Mouse (Mus musculus): ENCODE data around the gene Aoc1. TPM values are rescaled to one million over a fixed set of nuclear protein-coding genes. Genes with fewer than 3 reads are reported as not detected.
"Not testable (repeated sequence)": the region's sequence is repeated elsewhere in the genome, so short reads cannot be mapped to it uniquely, and the experiment has no call there.

The Aoc1 gene
- polyA plus RNA-seq, 1 experiment from 2014 or later: 21.4 TPM

- H3K36me3 ChIP-seq: no peaks in the 10 kb centered on the region
- no peaks in the 10 kb centered on the region for H3K27me3 ChIP-seq (replicated peaks)
- no peaks in the 10 kb centered on the region for H3K9me3 ChIP-seq
- 0 out of 2 replicates have a peak, but pooled peaks cover 11% of the 10 kb centered on the region for H3K4me1 ChIP-seq (replicated peaks)
- no peak overlapping the region for H3K9ac ChIP-seq
- H3K4me3 ChIP-seq (replicated peaks): no peak overlapping the region
- H3K4me2 ChIP-seq (replicated peaks): no peak overlapping the region
- 75% methylated on average over 7 of the region's 7 CpGs for WGBS
- ATAC-seq: no peak
- no peak overlapping the region for H3K27ac ChIP-seq
Measured at GRCm38 (mm10) chr6:48863488-48863887, 9.2 kb upstream of the Aoc1 start.

GRCm38 (mm10) chr6:48864181-48864580, 8.5 kb upstream of the Aoc1 start:
- peak overlapping the region; percentile 79; the same call in 1 of the 2 replicates for H3K27ac ChIP-seq
- H3K4me2 ChIP-seq (replicated peaks): no peak overlapping the region
- H3K27me3 ChIP-seq (replicated peaks): no peaks in the 10 kb centered on the region
- no peak overlapping the region for H3K9ac ChIP-seq
- H3K36me3 ChIP-seq: no peaks in the 10 kb centered on the region
- 32% methylated on average over 3 of the region's 3 CpGs for WGBS
- H3K9me3 ChIP-seq: no peaks in the 10 kb centered on the region
- no peak overlapping the region for H3K4me3 ChIP-seq (replicated peaks)
- ATAC-seq: peak; percentile 3; the same call in 1 of the 2 replicates
- 0 out of 2 replicates have a peak, but pooled peaks cover 11% of the 10 kb centered on the region for H3K4me1 ChIP-seq (replicated peaks)

GRCm38 (mm10) chr6:48864723-48865122, 8.0 kb upstream of the Aoc1 start:
- peak overlapping the region; percentile 79 for H3K27ac ChIP-seq
- H3K36me3 ChIP-seq: no peaks in the 10 kb centered on the region
- H3K27me3 ChIP-seq (replicated peaks): no peaks in the 10 kb centered on the region
- peak; percentile 89 for ATAC-seq
- H3K9me3 ChIP-seq: no peaks in the 10 kb centered on the region
- H3K4me2 ChIP-seq (replicated peaks): no peak overlapping the region; the same call in 1 of the 2 replicates
- H3K9ac ChIP-seq: no peak overlapping the region
- H3K4me1 ChIP-seq (replicated peaks): 0 out of 2 replicates have a peak, but pooled peaks cover 11% of the 10 kb centered on the region
- no peak overlapping the region for H3K4me3 ChIP-seq (replicated peaks)
- 28% methylated on average over 3 of the region's 3 CpGs for WGBS

DNA sequence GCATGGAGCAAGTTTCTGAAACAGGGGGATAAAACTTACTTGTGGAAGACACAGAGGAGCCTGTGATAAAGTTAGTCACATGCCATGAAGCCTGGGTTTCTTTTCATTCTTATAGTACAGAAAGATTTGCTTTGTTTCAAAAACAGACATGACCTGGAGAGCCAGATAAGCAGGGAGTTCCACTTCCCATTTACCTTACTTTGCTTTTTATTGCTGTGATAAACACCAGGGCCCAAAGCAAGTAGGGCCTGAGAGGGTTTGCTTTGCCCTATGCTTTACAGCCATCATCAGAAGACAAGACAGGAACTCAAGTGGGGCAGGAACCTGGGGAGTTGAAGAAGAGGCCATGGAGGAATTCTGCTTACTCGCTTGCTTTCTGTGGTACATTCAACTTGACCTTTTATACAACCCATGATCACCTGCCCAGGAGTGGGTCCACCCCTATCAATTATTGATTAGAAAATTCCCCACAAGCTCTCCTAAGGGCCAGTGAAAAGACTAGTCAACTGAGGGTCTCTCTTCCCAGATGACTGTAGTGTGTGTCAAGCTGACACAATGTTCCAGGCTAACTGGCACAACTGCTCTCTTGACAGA, 7.4 kb upstream of the Aoc1 start:
- Histone ChIP-seq H3K36me3 (no peaks in the 10 kb centered on the region), H3K27ac (peak overlapping the region; percentile 79), H3K4me2 (replicated peaks) (no peak overlapping the region; the same call in 1 of the 2 replicates), H3K27me3 (replicated peaks) (no peaks in the 10 kb centered on the region), H3K4me1 (replicated peaks) (0 out of 2 replicates have a peak, but pooled peaks cover 11% of the 10 kb centered on the region), H3K4me3 (replicated peaks) (no peak overlapping the region), H3K9ac (no peak overlapping the region), H3K9me3 (no peaks in the 10 kb centered on the region)
- ATAC-seq: peak; percentile 68
- WGBS: 58% methylated on average over 1 of the region's 1 CpGs

- H3K9me3 ChIP-seq; H3K27me3 ChIP-seq (replicated peaks); H3K9ac ChIP-seq; ATAC-seq; H3K36me3 ChIP-seq; H3K27ac ChIP-seq; H3K4me2 ChIP-seq (replicated peaks); H3K4me3 ChIP-seq (replicated peaks): not testable (repeated sequence)
- H3K4me1 ChIP-seq (replicated peaks): 0 out of 2 replicates have a peak, but pooled peaks cover 11% of the 10 kb centered on the region
- WGBS: 9% methylated on average over 1 of the region's 1 CpGs
Measured at GRCm38 (mm10) chr6:48866355-48866950, 6.2 kb upstream of the Aoc1 start.

DNA sequence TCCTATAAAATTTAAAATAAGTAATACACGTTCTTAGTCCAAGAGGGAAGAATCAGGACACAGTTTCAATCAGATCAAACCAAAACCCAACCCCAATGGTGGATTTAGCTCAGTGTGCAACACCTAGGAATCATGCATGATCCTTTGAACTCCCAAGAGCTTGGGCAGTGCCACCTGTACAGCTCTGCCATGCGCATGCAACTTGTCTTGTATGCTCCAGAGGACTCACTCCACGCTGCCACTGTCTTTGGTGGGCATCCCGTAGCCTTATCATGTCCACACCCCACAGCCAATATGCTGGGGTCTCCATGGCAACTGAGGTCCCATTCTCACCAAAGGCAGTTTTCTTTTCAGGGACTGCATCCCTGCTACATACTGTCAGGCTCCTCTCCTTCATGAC, 5.5 kb upstream of the Aoc1 start:
- H3K27ac ChIP-seq: peak overlapping the region; percentile 14; the same call in 1 of the 2 replicates
- H3K4me3 ChIP-seq (replicated peaks): no peak overlapping the region
- H3K36me3 ChIP-seq: no peaks in the 10 kb centered on the region
- WGBS: 69% methylated on average over 4 of the region's 4 CpGs
- no peaks in the 10 kb centered on the region for H3K27me3 ChIP-seq (replicated peaks)
- H3K9me3 ChIP-seq: no peaks in the 10 kb centered on the region
- no peak for ATAC-seq
- 0 out of 2 replicates have a peak, but pooled peaks cover 11% of the 10 kb centered on the region for H3K4me1 ChIP-seq (replicated peaks)
- no peak overlapping the region for H3K9ac ChIP-seq
- no peak overlapping the region for H3K4me2 ChIP-seq (replicated peaks)

GRCm38 (mm10) chr6:48869774-48870173, 2.9 kb upstream of the Aoc1 start:
- Histone ChIP-seq H3K27ac (no peak overlapping the region), H3K9me3 (no peaks in the 10 kb centered on the region), H3K4me2 (replicated peaks) (no peak overlapping the region), H3K4me3 (replicated peaks) (no peak overlapping the region), H3K36me3 (no peaks in the 10 kb centered on the region), H3K9ac (no peak overlapping the region), H3K27me3 (replicated peaks) (no peaks in the 10 kb centered on the region), H3K4me1 (replicated peaks) (0 out of 2 replicates have a peak, but pooled peaks cover 8% of the 10 kb centered on the region)
- peak; percentile 56 for ATAC-seq
- 60% methylated on average over 2 of the region's 2 CpGs for WGBS

DNA sequence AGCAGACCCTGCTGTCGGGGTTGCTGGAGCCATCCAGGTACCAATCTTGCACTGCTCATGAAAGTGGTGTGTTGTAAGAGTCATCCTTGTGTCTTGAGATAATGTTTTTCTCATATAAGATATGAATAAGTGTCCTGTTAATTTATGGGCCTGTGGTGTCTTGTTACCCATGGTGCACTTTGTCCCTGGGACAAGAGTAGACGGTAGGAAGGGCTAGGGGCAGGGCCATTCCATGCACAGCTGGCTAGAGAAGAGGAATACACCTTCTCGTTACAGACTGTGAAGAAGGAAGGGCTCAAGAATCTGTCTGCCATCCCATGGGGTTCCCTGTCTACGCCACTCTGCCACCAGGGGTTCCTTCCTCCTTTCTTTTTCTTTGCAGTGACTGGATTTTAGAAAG, 1.9 kb downstream of the Aoc1 start:
- Histone ChIP-seq H3K4me2 (replicated peaks) (no peak overlapping the region), H3K4me3 (replicated peaks) (no peak overlapping the region), H3K4me1 (replicated peaks) (0 out of 2 replicates have a peak, but pooled peaks cover 6% of the 10 kb centered on the region), H3K27me3 (replicated peaks) (no peaks in the 10 kb centered on the region), H3K27ac (no peak overlapping the region), H3K9me3 (no peaks in the 10 kb centered on the region), H3K36me3 (no peaks in the 10 kb centered on the region), H3K9ac (no peak overlapping the region)
- 78% methylated on average over 4 of the region's 4 CpGs for whole genome bisulfite sequencing
- peak; percentile 57 for ATAC-seq

DNA sequence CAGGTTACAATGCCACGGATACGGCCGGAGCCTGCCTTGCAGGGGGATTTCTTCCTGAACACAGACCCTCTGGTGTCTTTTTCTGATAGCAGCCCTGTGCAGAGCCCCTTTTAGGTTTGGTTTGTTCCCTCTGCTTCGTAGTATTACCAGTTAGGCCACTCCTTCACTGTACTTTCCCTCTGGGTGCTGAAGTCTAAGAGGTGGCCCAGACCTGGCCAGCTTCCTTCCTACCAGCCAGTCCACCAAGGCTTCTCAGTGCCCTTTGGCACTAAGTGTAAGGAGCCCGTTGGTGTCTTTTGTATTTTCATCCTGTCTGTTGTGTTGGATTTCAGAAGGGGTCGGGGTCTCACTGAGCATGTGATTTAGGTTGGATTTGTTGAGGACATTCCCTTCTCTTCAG, 2.8 kb downstream of the Aoc1 start:
- ATAC-seq: peak; percentile 60; the same call in 1 of the 2 replicates
- no peak overlapping the region for H3K4me3 ChIP-seq (replicated peaks)
- no peak overlapping the region for H3K4me2 ChIP-seq (replicated peaks)
- no peaks in the 10 kb centered on the region for H3K27me3 ChIP-seq (replicated peaks)
- no peak overlapping the region for H3K9ac ChIP-seq
- no peaks in the 10 kb centered on the region for H3K9me3 ChIP-seq
- H3K4me1 ChIP-seq (replicated peaks): 0 out of 2 replicates have a peak, but pooled peaks cover 6% of the 10 kb centered on the region
- WGBS: 84% methylated on average over 6 of the region's 6 CpGs
- no peaks in the 10 kb centered on the region for H3K36me3 ChIP-seq
- H3K27ac ChIP-seq: no peak overlapping the region

DNA sequence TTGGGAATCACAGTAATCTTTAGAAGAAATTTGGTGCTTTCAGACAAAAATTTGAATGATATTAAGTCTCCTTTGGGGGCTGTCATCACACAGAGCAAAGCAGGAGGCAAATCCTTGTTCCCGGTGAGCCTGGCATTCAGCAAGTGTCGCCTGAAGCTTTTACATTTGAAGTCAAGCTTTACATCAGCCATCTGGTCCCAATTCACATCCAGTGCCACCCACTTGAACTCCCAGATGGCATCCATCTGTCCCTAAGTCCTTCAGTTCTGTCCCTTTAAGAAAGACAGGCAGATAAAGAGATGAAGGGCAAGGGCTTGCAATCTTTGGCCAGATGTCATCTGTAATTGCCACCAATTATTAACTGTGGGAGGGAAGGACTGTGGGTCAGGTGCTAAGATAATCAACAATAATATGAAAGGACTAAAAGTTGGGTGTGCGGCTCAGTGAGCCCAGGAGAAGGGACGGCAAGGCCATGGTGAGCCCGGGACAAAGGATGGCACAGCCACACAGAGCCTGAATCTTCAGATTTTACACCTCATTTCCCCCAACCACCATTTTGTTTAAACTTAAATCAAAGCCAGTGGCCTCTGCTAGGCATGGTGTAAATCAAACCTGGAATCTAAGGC, 3.9 kb downstream of the Aoc1 start:
- Histone ChIP-seq H3K4me1 (replicated peaks) (0 out of 2 replicates have a peak, but pooled peaks cover 6% of the 10 kb centered on the region), H3K4me3 (replicated peaks) (no peak overlapping the region), H3K9me3 (no peaks in the 10 kb centered on the region), H3K9ac (no peak overlapping the region), H3K36me3 (no peaks in the 10 kb centered on the region), H3K27ac (no peak overlapping the region), H3K4me2 (replicated peaks) (no peak overlapping the region), H3K27me3 (replicated peaks) (no peaks in the 10 kb centered on the region)
- ATAC-seq: peak; percentile 53
- WGBS: 69% methylated on average over 5 of the region's 5 CpGs

DNA sequence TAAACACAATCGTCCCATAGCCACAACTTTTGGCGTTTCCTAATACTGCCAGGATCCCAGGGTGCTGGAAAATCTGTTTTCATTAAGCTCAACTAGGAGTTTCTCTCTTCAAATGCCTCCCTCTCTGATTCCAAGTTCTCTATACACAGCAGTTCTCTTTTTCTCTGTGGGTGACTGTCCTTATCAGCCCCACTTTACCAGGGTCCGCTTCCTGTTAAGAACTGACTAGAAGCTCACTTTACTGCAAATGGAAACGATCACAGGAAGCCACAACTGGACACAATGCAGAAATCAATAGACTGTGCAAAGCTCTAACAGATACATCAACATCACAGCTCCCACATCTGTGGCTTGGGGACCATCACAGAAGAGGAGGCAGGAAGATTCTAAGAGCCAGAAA, 21.5 kb downstream of the Aoc1 start:
- H3K27me3 ChIP-seq (replicated peaks): no peaks in the 10 kb centered on the region
- no peak overlapping the region for H3K9ac ChIP-seq
- no peak for ATAC-seq
- 0 out of 2 replicates have a peak overlapping the region, but pooled peaks have one; percentile 36 for H3K27ac ChIP-seq
- WGBS: 76% methylated on average over 4 of the region's 4 CpGs
- H3K9me3 ChIP-seq: no peaks in the 10 kb centered on the region
- no peaks in the 10 kb centered on the region for H3K4me1 ChIP-seq (replicated peaks)
- no peak overlapping the region for H3K4me3 ChIP-seq (replicated peaks)
- H3K4me2 ChIP-seq (replicated peaks): no peak overlapping the region
- no peaks in the 10 kb centered on the region for H3K36me3 ChIP-seq

Measured in intestine, embryonic 15.5 days (tissue).